Comparison of ENCODE assay signal across 9 mouse cellular contexts in the genomic region with DNA sequence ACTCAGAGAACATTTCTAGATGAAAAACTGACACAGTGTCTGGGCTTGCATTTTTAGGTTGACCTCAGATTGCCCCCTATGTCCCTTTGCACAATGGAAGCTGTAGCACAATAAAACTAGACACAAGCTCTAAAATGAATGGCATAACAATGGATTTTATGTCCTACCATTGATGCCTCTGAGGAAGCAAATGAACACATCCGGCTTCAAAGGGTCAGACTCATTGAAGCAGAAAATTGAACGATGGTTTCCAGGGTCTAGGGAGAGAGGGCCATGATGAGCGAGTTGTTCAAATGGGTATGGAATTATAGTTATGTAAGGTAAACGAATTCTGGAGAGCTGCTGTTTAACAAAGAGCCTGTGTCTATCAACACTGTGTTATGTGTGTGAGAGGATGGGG.
"Had no signal": no experiment of that assay in that cellular context is flagged by ENCODE, and none has a peak within 500 bp of the region (broad histone marks: within the 10 kb centered on the region; RNA-seq: fewer than 3 reads in every experiment).

No protein-coding gene starts in this region.

- DNase-seq: kidney, adult 8-10 months; kidney, postnatal 10 days; kidney, postnatal 36 days; left cerebral cortex, postnatal 4 days; liver, postnatal 0 days; lung, embryonic 14.5 days; midbrain, embryonic 14.5 days; thymus, adult 18-20 months; thymus, postnatal 36 days had no signal
